Mouse (Mus musculus) ES-Bruce4 (cell line): Measurements from ENCODE around the gene Cd209f. TPM values are rescaled to one million over a fixed set of nuclear protein-coding genes. Genes with fewer than 3 reads are reported as not detected.
"Not testable (repeated sequence)": the region's sequence is repeated elsewhere in the genome, so short reads cannot be mapped to it uniquely, and the experiment has no call there.

Experiments
- H3K27ac ChIP-seq: 2 replicates; pipeline ENCODE4 v1.5.1; 2012; ENCODE audit warnings: low read length, inconsistent platforms; ENCODE audit not compliant: insufficient read depth
- H3K27me3 ChIP-seq: 2 replicates; pipeline ENCODE4 v1.6.1; 2012; ENCODE audit warnings: mild to moderate bottlenecking, low read length, inconsistent platforms; ENCODE audit not compliant: control insufficient read depth, poor library complexity, insufficient read depth, severe bottlenecking
- H3K36me3 ChIP-seq: 2 replicates; pipeline ENCODE4 v1.6.1; 2012; ENCODE audit warnings: inconsistent platforms, mild to moderate bottlenecking, low read length, moderate library complexity; ENCODE audit not compliant: control insufficient read depth, poor library complexity, insufficient read depth, severe bottlenecking
- H3K4me1 ChIP-seq: one replicate; pipeline ENCODE4 v1.8.1; 2011; ENCODE audit warnings: low read length; ENCODE audit not compliant: control insufficient read depth, insufficient read depth
- H3K4me3 ChIP-seq: 2 replicates; pipeline ENCODE4 v1.5.1; 2011; ENCODE audit warnings: low read depth, mild to moderate bottlenecking, low read length
- H3K9ac ChIP-seq: 2 replicates; pipeline ENCODE4 v1.6.1; 2012; ENCODE audit warnings: low read depth, mild to moderate bottlenecking, inconsistent platforms; ENCODE audit not compliant: poor library complexity, severe bottlenecking
- H3K9me3 ChIP-seq: replicated peaks from 2 replicates; pipeline ENCODE4 v1.6.1; 2012; ENCODE audit warnings: mild to moderate bottlenecking, low read length, inconsistent platforms; ENCODE audit not compliant: control insufficient read depth, poor library complexity, insufficient read depth, severe bottlenecking
- CTCF ChIP-seq: IDR thresholded peaks from one replicate; pipeline ENCODE4 v1.8.1; 2011; ENCODE audit warnings: low read depth, low read length
- EP300 ChIP-seq: IDR thresholded peaks from 2 replicates; pipeline ENCODE4 v1.6.1; 2011; ENCODE audit warnings: low read depth, low read length; ENCODE audit not compliant: insufficient read depth
- POLR2A ChIP-seq: IDR thresholded peaks from one replicate; pipeline ENCODE4 v1.8.1; 2011; ENCODE audit warnings: low read length; ENCODE audit not compliant: insufficient read depth
- polyA plus RNA-seq: library from polyadenylated mRNA; stranded (reverse); fragments of >200 nt; gene quantifications from 2 replicates; pipeline ENCODE4 v1.2.4, GENCODE M21; 2011; ENCODE audit warnings: low read depth; ENCODE audit not compliant: missing spikeins, insufficient read depth, insufficient read length

Gene Cd209f
- polyA plus RNA-seq = not detected in 2 replicates

DNA sequence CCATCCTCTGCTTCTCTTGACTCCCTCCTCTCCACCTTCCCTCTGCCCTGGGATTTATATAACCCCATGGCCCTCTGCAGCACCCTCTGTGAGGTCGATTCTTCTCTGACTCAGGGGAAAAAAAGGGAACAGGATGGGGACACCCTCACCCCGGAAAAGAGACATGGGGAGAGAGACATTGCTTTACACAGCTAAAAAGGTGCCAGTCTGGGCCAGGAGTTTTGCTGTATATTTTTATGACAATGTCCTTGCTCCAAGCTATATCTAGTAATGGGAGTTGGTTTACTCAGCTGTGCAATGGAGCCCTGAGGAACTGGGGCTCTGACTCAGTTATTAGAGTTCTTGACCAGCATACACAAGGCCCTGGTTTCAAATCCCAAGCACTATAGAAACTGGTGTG, at the start of gene Cd209f:
Cd209f (minus strand) TSS at position 101 of the 400 bp plus-strand sequence.
- not testable (repeated sequence) for H3K9me3 ChIP-seq, H3K36me3 ChIP-seq, H3K4me3 ChIP-seq, H3K9ac ChIP-seq, H3K27ac ChIP-seq, H3K4me1 ChIP-seq, H3K27me3 ChIP-seq

DNA sequence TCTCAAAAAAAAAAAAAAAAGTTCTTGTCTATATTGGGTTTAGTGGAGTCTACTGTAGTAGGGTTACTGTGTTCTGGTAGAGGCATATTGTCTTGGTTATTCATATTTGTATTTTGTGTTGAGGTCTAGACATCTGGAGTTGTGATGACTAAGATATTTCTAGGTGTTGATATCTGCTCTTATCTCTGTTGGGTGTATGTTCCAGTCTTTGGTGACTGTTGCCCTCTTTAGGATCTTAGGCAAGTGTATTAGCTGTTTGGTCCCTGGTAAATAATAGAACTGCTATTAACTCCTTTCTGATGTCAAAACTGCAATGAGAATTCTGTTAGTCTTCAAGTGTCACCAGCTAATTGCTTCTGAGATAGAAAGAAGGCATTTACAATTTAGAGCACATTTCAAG, 49.2 kb upstream of the Cd209f start:
- Histone ChIP-seq H3K27me3 (no peaks in the 10 kb centered on the region; the same call in 1 of the 2 replicates), H3K27ac (no peak overlapping the region), H3K36me3 (no peaks in the 10 kb centered on the region), H3K9me3 (peaks cover 20% of the 10 kb centered on the region), H3K4me1 (no peaks in the 10 kb centered on the region), H3K4me3 (no peak overlapping the region), H3K9ac (no peak overlapping the region)
- TF ChIP-seq POLR2A = no peak
- no peak for TF ChIP-seq CTCF
- no peak for TF ChIP-seq EP300

DNA sequence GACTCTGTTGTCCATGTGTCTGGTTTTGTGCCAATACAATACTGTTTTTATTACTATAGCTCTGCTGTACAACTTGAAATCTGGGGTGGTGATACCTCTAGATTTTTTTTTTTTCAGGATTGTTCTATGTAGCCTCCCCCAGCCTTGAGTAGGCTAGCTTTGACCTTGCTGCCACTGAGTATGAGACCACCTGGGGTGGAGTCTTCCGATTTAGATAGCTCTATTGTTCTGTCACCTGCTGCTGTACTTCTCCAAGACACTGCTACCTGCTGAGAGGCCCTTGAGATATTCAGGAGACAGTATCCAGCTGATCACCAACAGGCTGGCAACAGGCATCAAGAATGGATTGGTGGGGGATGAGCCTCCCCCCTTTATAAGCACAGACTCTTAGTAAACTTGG, 41.6 kb upstream of the Cd209f start:
- no peak overlapping the region for H3K27ac ChIP-seq
- 0 out of 2 replicates have a peak, but pooled peaks cover 1% of the 10 kb centered on the region for H3K27me3 ChIP-seq
- H3K9ac ChIP-seq = no peak overlapping the region
- no peaks in the 10 kb centered on the region for H3K4me1 ChIP-seq
- TF ChIP-seq CTCF (no peak), POLR2A (no peak), EP300 (peak; percentile 91)
- H3K36me3 ChIP-seq = no peaks in the 10 kb centered on the region
- H3K4me3 ChIP-seq = no peak overlapping the region
- peaks cover 20% of the 10 kb centered on the region for H3K9me3 ChIP-seq

DNA sequence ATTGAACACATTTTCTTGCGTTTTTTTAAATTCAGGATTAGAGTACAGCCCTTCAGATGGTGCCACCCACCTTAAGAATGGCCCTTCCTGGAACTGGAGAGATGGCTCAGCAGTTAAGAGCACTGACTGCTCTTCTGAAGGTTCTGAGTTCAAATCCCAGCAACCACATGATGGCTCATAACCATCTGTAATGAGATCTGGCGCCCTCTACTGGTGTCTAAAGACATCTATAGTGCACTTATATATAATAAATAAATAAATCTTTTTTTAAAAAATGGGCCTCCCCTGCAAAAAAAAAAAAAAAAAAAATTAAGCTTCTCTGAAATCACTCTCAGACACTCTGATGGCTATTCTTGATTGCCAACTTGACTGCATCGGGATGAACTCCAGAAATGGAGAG, 36.1 kb upstream of the Cd209f start:
- no peak overlapping the region for H3K9ac ChIP-seq
- no peak overlapping the region for H3K4me3 ChIP-seq
- TF ChIP-seq EP300 (no peak), POLR2A (no peak), CTCF (no peak)
- no peaks in the 10 kb centered on the region for H3K36me3 ChIP-seq
- no peak overlapping the region for H3K27ac ChIP-seq
- no peaks in the 10 kb centered on the region for H3K4me1 ChIP-seq
- H3K27me3 ChIP-seq = 0 out of 2 replicates have a peak, but pooled peaks cover 1% of the 10 kb centered on the region
- no peaks in the 10 kb centered on the region for H3K9me3 ChIP-seq

DNA sequence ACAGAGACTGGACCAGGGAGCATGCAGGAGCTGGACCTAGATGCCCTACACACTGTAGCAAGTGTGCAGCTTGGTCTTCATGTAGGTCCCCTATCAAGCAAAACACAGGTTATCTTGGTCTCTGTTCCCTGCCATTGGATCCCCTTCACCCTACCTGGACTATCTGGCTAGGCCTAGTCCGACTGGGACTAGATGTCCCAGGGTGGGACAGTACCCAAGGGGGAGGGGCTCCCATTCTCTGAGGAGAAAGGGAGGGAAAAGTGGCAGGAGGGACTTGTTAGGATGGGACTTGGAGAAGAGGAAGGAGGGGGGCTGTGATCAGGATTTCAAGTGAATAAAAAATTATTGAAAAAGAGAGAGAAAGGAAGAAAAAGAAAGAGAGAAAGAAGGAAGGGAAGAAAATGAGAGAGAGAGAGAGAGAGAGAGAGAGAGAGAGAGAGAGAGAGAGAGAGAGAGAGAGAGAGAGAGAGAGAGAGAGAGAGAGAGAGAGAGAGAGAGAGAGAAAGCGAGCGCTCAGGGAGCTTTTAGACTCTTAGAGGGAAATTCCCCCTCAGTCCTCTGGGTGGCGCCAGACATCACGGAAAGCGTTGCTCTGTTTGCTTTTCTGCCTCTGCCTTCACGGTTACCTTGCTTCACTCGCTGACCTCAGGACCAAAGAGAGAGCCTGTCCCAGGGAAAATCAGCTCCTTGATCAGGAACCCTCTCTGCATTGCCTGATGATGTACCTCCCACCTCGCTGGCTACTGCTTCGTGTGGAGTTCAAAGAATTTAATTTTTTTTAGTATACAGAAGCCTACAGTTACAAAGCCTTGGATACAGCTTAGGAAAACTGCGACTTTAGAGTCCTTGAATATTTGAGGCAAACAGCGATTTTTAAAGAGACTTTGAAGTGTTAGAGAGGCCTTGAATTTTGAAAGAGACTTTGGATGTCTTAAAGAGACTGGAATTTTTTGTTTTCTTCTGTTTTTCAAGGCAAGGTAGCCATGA, 34.3 kb upstream of the Cd209f start:
- Histone ChIP-seq H3K27ac (no peak overlapping the region), H3K27me3 (0 out of 2 replicates have a peak, but pooled peaks cover 1% of the 10 kb centered on the region), H3K36me3 (no peaks in the 10 kb centered on the region), H3K9ac (no peak overlapping the region), H3K4me1 (no peaks in the 10 kb centered on the region), H3K4me3 (no peak overlapping the region), H3K9me3 (no peaks in the 10 kb centered on the region)
- TF ChIP-seq CTCF = peak; percentile 95
- 0 out of 2 replicates have a peak, but pooled peaks have one; percentile 42 for TF ChIP-seq EP300
- no peak for TF ChIP-seq POLR2A

DNA sequence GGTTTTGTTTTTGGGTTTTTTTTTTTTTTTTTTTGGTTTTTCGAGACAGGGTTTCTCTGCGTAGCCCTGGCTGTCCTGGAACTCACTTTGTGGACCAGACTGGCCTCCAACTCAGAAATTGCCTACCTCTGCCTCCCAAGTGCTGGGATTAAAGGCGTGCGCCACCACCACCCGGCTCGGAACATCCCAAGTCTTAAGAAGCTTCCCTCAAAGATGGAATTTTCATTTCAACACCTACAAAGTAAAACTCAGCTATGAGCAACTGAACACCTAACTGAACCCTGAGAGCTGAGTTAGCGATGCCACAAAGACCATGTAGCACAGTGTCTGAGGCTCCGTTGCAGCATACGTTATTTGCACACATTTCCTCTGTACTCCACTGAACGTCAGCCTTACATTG, 28.2 kb upstream of the Cd209f start, which contains the start of gene Cd209g:
Cd209g (plus strand) TSS at position 301 of the 400 bp plus-strand sequence.
- Histone ChIP-seq H3K27ac (no peak within 1 kb of the TSS), H3K36me3 (no peaks in the 10 kb centered on the region), H3K4me1 (no peaks in the 10 kb centered on the region), H3K9me3 (no peaks in the 10 kb centered on the region), H3K4me3 (no peak within 1 kb of the TSS), H3K9ac (no peak within 1 kb of the TSS), H3K27me3 (no peaks in the 10 kb centered on the region)
- TF ChIP-seq EP300 (no peak), POLR2A (no peak), CTCF (no peak)

DNA sequence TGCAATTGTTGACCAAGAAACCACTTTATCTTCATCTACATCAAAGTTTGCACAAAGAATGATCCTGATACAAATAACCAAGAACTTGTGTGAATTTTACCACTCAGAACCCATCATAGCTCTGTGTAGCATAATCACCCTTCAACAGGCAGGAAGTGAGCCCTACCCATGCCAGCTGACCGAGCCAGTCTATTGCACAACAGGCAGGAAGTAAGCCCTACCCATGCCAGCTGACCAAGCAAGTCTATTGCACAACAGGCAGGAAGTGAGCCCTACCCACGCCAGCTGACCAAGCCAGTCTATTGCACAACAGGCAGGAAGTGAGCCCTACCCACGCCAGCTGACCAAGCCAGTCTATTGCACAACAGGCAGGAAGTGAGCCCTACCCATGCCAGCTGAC, 17.1 kb downstream of the Cd209f start:
- H3K27me3 ChIP-seq, H3K36me3 ChIP-seq, H3K9ac ChIP-seq, H3K27ac ChIP-seq, H3K9me3 ChIP-seq, H3K4me3 ChIP-seq, H3K4me1 ChIP-seq: not testable (repeated sequence)

DNA sequence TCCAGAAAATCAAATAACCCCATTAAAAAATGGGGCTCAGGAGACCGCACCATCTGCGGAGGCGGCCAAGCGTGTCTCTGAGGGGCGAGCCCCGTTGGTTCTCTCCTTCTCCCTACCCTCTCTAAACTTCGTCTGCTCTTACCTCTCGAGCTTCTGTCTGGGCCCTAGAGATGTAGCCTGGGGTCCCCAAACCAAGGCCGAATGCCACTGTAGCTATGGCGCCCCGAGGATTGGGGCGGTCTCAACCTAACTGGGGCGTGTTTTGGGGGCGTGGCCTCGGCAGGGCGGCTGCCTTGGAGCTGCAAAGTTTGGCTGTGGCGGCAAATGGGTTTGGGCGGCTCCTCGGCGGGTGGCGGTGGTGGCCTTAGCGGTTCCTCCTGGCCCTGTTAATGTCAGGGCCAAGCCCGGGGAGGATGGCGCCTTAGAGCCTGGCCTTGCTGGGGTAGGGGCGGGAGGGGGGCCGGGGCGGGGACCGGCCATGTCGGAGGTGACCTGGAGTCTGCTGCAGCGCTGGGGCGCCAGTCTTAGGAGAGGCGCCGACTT, 18.4 kb downstream of the Cd209f start:
- H3K9ac ChIP-seq = peak overlapping the region; percentile 31

More for the DNA sequence above, 18.4 kb downstream of the Cd209f start:
- H3K4me3 ChIP-seq = peak overlapping the region; percentile 72
- not testable (repeated sequence) for H3K36me3 ChIP-seq, H3K27ac ChIP-seq, H3K9me3 ChIP-seq, H3K27me3 ChIP-seq, H3K4me1 ChIP-seq
